Mouse (Mus musculus): Measurements from ENCODE around the gene Inpp4a. TPM values are rescaled to one million over a fixed set of nuclear protein-coding genes. Genes with fewer than 3 reads are reported as not detected.

Inpp4a gene
- polyA plus RNA-seq (2015; fragmentation: Nextera tagmentation; extraction: Ambion mirVana): 12.8 and 13.3 TPM in 2 replicates

- H3K27me3 ChIP-seq (replicated peaks): no peaks in the 10 kb centered on the region
- H3K9ac ChIP-seq: peak within 1 kb of the TSS; percentile 91
- WGBS: under 1% methylated on average over 77 of the region's 77 CpGs
- H3K36me3 ChIP-seq: no peaks in the 10 kb centered on the region
- H3K4me1 ChIP-seq (replicated peaks): 0 out of 2 replicates have a peak, but pooled peaks cover 5% of the 10 kb centered on the region
- peak within 1 kb of the TSS; percentile 96 for H3K4me3 ChIP-seq (replicated peaks)
- peak within 1 kb of the TSS; percentile 73 for H3K4me2 ChIP-seq (replicated peaks)
- H3K27ac ChIP-seq: peak within 1 kb of the TSS; percentile 42
- peak; percentile 95 for ATAC-seq
- H3K9me3 ChIP-seq: no peaks in the 10 kb centered on the region
Observed at GRCm38 (mm10) chr1:37299540-37300491, at the start of gene Inpp4a. TSS of gene Inpp4a (plus strand) at chr1:37299865.

- Histone ChIP-seq H3K9me3 (no peaks in the 10 kb centered on the region), H3K4me2 (replicated peaks) (no peak overlapping the region), H3K36me3 (no peaks in the 10 kb centered on the region), H3K27me3 (replicated peaks) (no peaks in the 10 kb centered on the region), H3K27ac (no peak overlapping the region), H3K4me1 (replicated peaks) (0 out of 2 replicates have a peak, but pooled peaks cover 3% of the 10 kb centered on the region), H3K9ac (no peak overlapping the region), H3K4me3 (replicated peaks) (no peak overlapping the region)
- 38% methylated on average over 5 of the region's 5 CpGs for WGBS
- no peak for ATAC-seq
Observed at GRCm38 (mm10) chr1:37250643-37251310, 48.9 kb upstream of the Inpp4a start.

DNA sequence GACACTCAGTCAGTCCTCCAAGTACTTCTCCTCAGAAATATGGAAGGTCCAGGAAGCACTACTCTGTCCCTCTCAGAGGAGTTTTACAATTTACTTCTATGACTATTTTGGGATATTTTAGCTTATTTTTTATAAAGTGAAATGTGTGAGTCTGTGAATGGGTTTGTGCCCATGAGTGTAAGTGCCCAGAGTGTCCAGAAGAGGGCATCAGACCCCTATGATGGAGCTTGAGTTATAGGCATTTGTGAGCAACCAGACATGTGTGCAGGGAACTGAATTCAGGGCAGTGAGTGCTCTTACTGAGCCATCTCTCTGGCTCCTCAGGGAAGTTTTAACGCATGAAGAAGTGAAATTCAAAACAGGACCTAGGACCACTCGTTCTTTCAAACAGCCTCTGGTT is 41.2 kb upstream of the Inpp4a start:
- H3K4me2 ChIP-seq (replicated peaks): no peak overlapping the region
- H3K27ac ChIP-seq: no peak overlapping the region
- H3K27me3 ChIP-seq (replicated peaks): no peaks in the 10 kb centered on the region
- no peaks in the 10 kb centered on the region for H3K4me1 ChIP-seq (replicated peaks)
- no peaks in the 10 kb centered on the region for H3K9me3 ChIP-seq
- H3K9ac ChIP-seq: no peak overlapping the region
- 84% methylated on average over 2 of the region's 2 CpGs for WGBS
- ATAC-seq: no peak
- no peaks in the 10 kb centered on the region for H3K36me3 ChIP-seq
- no peak overlapping the region for H3K4me3 ChIP-seq (replicated peaks)

- no peak overlapping the region for H3K9ac ChIP-seq
- H3K9me3 ChIP-seq: no peaks in the 10 kb centered on the region
- H3K36me3 ChIP-seq: no peaks in the 10 kb centered on the region
- no peak for ATAC-seq
- H3K4me1 ChIP-seq (replicated peaks): no peaks in the 10 kb centered on the region
- WGBS: 5% methylated on average over 7 of the region's 7 CpGs
- no peak overlapping the region for H3K4me2 ChIP-seq (replicated peaks)
- no peak overlapping the region for H3K27ac ChIP-seq
- H3K4me3 ChIP-seq (replicated peaks): no peak overlapping the region
- no peaks in the 10 kb centered on the region for H3K27me3 ChIP-seq (replicated peaks)
Observed at GRCm38 (mm10) chr1:37272464-37272863, 27.2 kb upstream of the Inpp4a start.

DNA sequence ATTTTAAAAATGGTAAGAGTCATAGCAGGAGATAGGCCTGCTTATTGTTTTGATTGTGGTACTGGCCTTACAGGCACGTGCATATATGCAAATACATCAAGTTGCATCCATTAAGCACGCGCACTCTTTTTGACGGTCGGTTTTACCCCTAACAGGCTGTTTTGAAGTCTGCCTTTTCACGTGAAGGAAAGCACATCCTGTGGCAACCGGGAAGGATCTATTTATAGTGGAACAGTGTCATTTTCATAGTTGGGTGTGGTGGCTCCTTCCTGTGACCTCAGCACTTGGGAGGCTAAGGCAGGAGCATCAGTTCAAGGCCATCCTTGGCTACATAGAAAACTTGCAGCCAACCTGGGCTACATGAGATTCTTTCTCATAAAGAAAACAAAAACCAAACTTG is 13.1 kb upstream of the Inpp4a start:
- Histone ChIP-seq H3K9me3 (no peaks in the 10 kb centered on the region), H3K4me2 (replicated peaks) (no peak overlapping the region), H3K36me3 (no peaks in the 10 kb centered on the region), H3K4me1 (replicated peaks) (no peaks in the 10 kb centered on the region), H3K27ac (no peak overlapping the region), H3K4me3 (replicated peaks) (no peak overlapping the region), H3K27me3 (replicated peaks) (no peaks in the 10 kb centered on the region), H3K9ac (no peak overlapping the region)
- no peak for ATAC-seq
- 75% methylated on average over 7 of the region's 7 CpGs for WGBS

GRCm38 (mm10) chr1:37287748-37288147 is 11.9 kb upstream of the Inpp4a start:
- H3K9ac ChIP-seq: no peak overlapping the region
- H3K9me3 ChIP-seq: no peaks in the 10 kb centered on the region
- no peaks in the 10 kb centered on the region for H3K4me1 ChIP-seq (replicated peaks)
- no peak overlapping the region for H3K4me3 ChIP-seq (replicated peaks)
- no peak overlapping the region for H3K4me2 ChIP-seq (replicated peaks)
- H3K27ac ChIP-seq: no peak overlapping the region
- no peaks in the 10 kb centered on the region for H3K36me3 ChIP-seq
- WGBS: 70% methylated on average over 1 of the region's 1 CpGs
- ATAC-seq: no peak
- no peaks in the 10 kb centered on the region for H3K27me3 ChIP-seq (replicated peaks)

DNA sequence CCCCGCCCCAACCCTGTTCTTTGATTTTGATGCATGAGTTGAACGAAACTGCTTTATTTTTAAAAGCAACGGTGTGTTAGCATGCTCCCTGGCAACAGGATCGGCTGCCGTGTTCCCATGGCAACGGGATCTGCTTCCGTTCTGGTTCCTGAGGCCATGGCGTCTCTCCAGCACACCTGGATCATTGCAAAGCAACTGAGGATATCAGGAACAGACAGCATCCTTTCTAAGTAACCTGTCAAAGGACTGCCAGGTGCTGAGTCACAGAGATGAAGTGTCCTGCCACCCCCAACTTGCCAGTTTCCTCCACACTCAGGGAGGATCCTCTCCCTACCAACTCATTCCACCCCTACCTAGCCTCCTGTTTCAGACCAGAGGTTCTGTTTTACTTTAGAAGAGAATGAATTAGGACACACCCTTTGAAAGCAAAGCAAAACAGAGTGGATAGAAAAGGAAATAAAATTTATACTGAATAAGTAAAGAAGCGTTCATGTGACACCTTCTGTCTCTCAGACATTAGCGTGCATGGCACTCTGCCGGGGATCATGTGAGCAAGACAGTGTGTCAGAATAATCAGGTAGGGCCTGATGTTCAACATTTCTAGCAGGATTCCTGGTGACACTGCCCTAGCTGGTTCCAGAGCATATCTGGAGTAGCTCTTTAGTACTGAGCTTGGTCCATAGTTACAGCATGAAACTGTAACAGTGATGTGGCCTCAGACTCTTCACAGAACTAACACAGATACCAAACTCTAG is 11.3 kb upstream of the Inpp4a start:
- no peaks in the 10 kb centered on the region for H3K36me3 ChIP-seq
- 67% methylated on average over 11 of the region's 11 CpGs for WGBS
- no peak for ATAC-seq
- no peak overlapping the region for H3K4me2 ChIP-seq (replicated peaks)
- no peaks in the 10 kb centered on the region for H3K4me1 ChIP-seq (replicated peaks)
- H3K27ac ChIP-seq: no peak overlapping the region
- H3K9ac ChIP-seq: no peak overlapping the region
- H3K4me3 ChIP-seq (replicated peaks): no peak overlapping the region
- H3K27me3 ChIP-seq (replicated peaks): no peaks in the 10 kb centered on the region
- H3K9me3 ChIP-seq: no peaks in the 10 kb centered on the region

DNA sequence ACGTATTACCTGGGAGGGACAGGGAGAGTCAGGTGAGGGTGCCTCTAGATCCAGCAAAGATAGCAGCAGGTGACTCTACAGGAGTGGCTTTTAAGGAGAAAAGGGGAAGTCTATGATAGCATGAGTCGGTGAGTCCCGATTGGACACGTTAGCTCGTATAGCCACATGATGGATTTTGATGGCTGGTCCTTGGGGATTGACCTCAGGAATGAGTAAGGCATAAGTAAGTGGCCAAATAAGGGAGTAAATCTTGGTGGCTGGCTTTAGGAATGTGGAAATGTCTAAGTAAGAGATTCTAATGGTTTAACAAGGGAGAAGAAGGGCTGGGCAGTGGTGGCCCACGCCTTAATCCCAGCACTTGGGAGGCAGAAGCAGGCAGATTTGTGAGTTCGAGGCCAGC is 10.7 kb upstream of the Inpp4a start:
- WGBS: 76% methylated on average over 7 of the region's 7 CpGs

GRCm38 (mm10) chr1:37296414-37296813 is 3.3 kb upstream of the Inpp4a start:
- Histone ChIP-seq H3K4me2 (replicated peaks) (no peak overlapping the region), H3K27ac (no peak overlapping the region), H3K27me3 (replicated peaks) (no peaks in the 10 kb centered on the region), H3K9ac (no peak overlapping the region), H3K9me3 (no peaks in the 10 kb centered on the region), H3K36me3 (no peaks in the 10 kb centered on the region), H3K4me1 (replicated peaks) (0 out of 2 replicates have a peak, but pooled peaks cover 5% of the 10 kb centered on the region), H3K4me3 (replicated peaks) (no peak overlapping the region)
- no peak for ATAC-seq
- 29% methylated on average over 1 of the region's 1 CpGs for WGBS

More for the DNA sequence above, 10.7 kb upstream of the Inpp4a start:
- H3K9ac ChIP-seq: no peak overlapping the region
- no peaks in the 10 kb centered on the region for H3K36me3 ChIP-seq
- H3K4me3 ChIP-seq (replicated peaks): no peak overlapping the region
- no peak overlapping the region for H3K27ac ChIP-seq
- H3K4me1 ChIP-seq (replicated peaks): no peaks in the 10 kb centered on the region
- H3K9me3 ChIP-seq: no peaks in the 10 kb centered on the region
- no peak overlapping the region for H3K4me2 ChIP-seq (replicated peaks)
- no peaks in the 10 kb centered on the region for H3K27me3 ChIP-seq (replicated peaks)
- no peak for ATAC-seq

- Histone ChIP-seq H3K9ac (no peak overlapping the region), H3K27me3 (replicated peaks) (no peaks in the 10 kb centered on the region), H3K27ac (no peak overlapping the region), H3K4me1 (replicated peaks) (0 out of 2 replicates have a peak, but pooled peaks cover 5% of the 10 kb centered on the region), H3K36me3 (no peaks in the 10 kb centered on the region), H3K9me3 (no peaks in the 10 kb centered on the region), H3K4me3 (replicated peaks) (no peak overlapping the region), H3K4me2 (replicated peaks) (0 out of 2 replicates have a peak overlapping the region, but pooled peaks have one; percentile 73)
- WGBS: 82% methylated on average over 2 of the region's 2 CpGs
- no peak for ATAC-seq
Observed at GRCm38 (mm10) chr1:37298904-37299303, 761 bp upstream of the Inpp4a start.

GRCm38 (mm10) chr1:37300650-37301049 is 985 bp downstream of the Inpp4a start:
- Histone ChIP-seq H3K4me2 (replicated peaks) (peak overlapping the region; percentile 73), H3K9me3 (no peaks in the 10 kb centered on the region), H3K27me3 (replicated peaks) (no peaks in the 10 kb centered on the region), H3K4me3 (replicated peaks) (peak overlapping the region; percentile 96), H3K4me1 (replicated peaks) (0 out of 2 replicates have a peak, but pooled peaks cover 5% of the 10 kb centered on the region), H3K27ac (no peak overlapping the region), H3K9ac (no peak overlapping the region), H3K36me3 (no peaks in the 10 kb centered on the region)
- 40% methylated on average over 5 of the region's 5 CpGs for WGBS
- ATAC-seq: no peak

GRCm38 (mm10) chr1:37302801-37303200 is 3.1 kb downstream of the Inpp4a start:
- Histone ChIP-seq H3K4me2 (replicated peaks) (no peak overlapping the region), H3K4me1 (replicated peaks) (0 out of 2 replicates have a peak, but pooled peaks cover 7% of the 10 kb centered on the region), H3K9me3 (no peaks in the 10 kb centered on the region), H3K36me3 (no peaks in the 10 kb centered on the region), H3K9ac (no peak overlapping the region), H3K4me3 (replicated peaks) (no peak overlapping the region), H3K27me3 (replicated peaks) (no peaks in the 10 kb centered on the region), H3K27ac (no peak overlapping the region)
- no peak for ATAC-seq
- WGBS: 73% methylated on average over 3 of the region's 3 CpGs
